Mouse (Mus musculus): ENCODE measurements at regions not wholly inside any gene's neighbourhood (a gene's known extent, or its start where the extent isn't known, plus 50 kb on each side); places are given as distances from the start of the nearest gene placed in this dataset.

- in situ Hi-C loops (cut with MboI; ENCODE audit: low pct_unique_long_range_greater_than_20kb in 1 of 2, low sequenced_read_pairs in 2 of 2, unreplicated experiment in 1 of 2), result no loop called here
Observed at GRCm38 (mm10) chr8:26804089-26804488, 173.0 kb upstream of the Zfp703 start.

- in situ Hi-C loops (cut with MboI; ENCODE audit: low pct_unique_long_range_greater_than_20kb in 1 of 2, low sequenced_read_pairs in 2 of 2, unreplicated experiment in 1 of 2), result no loop called here
Observed at GRCm38 (mm10) chr8:26804901-26805341, 172.2 kb upstream of the Zfp703 start.

GRCm38 (mm10) chr8:26805371-26805821 is 171.7 kb upstream of the Zfp703 start:
- in situ Hi-C loops (cut with MboI; ENCODE audit: low pct_unique_long_range_greater_than_20kb in 1 of 2, low sequenced_read_pairs in 2 of 2, unreplicated experiment in 1 of 2), result no loop called here

- in situ Hi-C loops (cut with MboI; ENCODE audit: low pct_unique_long_range_greater_than_20kb in 1 of 2, low sequenced_read_pairs in 2 of 2, unreplicated experiment in 1 of 2), result no loop called here
Observed at GRCm38 (mm10) chr8:26808111-26808651, 168.9 kb upstream of the Zfp703 start.

GRCm38 (mm10) chr8:26808771-26809170 is 168.4 kb upstream of the Zfp703 start:
- in situ Hi-C loops (cut with MboI; ENCODE audit: low pct_unique_long_range_greater_than_20kb in 1 of 2, low sequenced_read_pairs in 2 of 2, unreplicated experiment in 1 of 2), result no loop called here

GRCm38 (mm10) chr8:26809943-26810342 is 167.2 kb upstream of the Zfp703 start:
- in situ Hi-C loops (cut with MboI; ENCODE audit: low pct_unique_long_range_greater_than_20kb in 1 of 2, low sequenced_read_pairs in 2 of 2, unreplicated experiment in 1 of 2), result no loop called here

GRCm38 (mm10) chr8:26811533-26812236 is 165.4 kb upstream of the Zfp703 start:
- in situ Hi-C loops (cut with MboI; ENCODE audit: low pct_unique_long_range_greater_than_20kb in 1 of 2, low sequenced_read_pairs in 2 of 2, unreplicated experiment in 1 of 2), result no loop called here

GRCm38 (mm10) chr8:26813198-26813815 is 163.8 kb upstream of the Zfp703 start:
- in situ Hi-C loops (cut with MboI; ENCODE audit: low pct_unique_long_range_greater_than_20kb in 1 of 2, low sequenced_read_pairs in 2 of 2, unreplicated experiment in 1 of 2), result no loop called here

- in situ Hi-C loops (cut with MboI; ENCODE audit: low pct_unique_long_range_greater_than_20kb in 1 of 2, low sequenced_read_pairs in 2 of 2, unreplicated experiment in 1 of 2), result no loop called here
Observed at GRCm38 (mm10) chr8:26815020-26815584, 162.0 kb upstream of the Zfp703 start.

- in situ Hi-C loops (cut with MboI; ENCODE audit: low pct_unique_long_range_greater_than_20kb in 1 of 2, low sequenced_read_pairs in 2 of 2, unreplicated experiment in 1 of 2), result no loop called here
Observed at GRCm38 (mm10) chr8:26816977-26817376, 160.1 kb upstream of the Zfp703 start.

- in situ Hi-C loops (cut with MboI; ENCODE audit: low pct_unique_long_range_greater_than_20kb in 1 of 2, low sequenced_read_pairs in 2 of 2, unreplicated experiment in 1 of 2), result no loop called here
Observed at GRCm38 (mm10) chr8:26824189-26824941, 152.8 kb upstream of the Zfp703 start.

GRCm38 (mm10) chr8:26828311-26828909 is 148.7 kb upstream of the Zfp703 start:
- in situ Hi-C loops (cut with MboI; ENCODE audit: low pct_unique_long_range_greater_than_20kb in 1 of 2, low sequenced_read_pairs in 2 of 2, unreplicated experiment in 1 of 2), result no loop called here

- in situ Hi-C loops (cut with MboI; ENCODE audit: low pct_unique_long_range_greater_than_20kb in 1 of 2, low sequenced_read_pairs in 2 of 2, unreplicated experiment in 1 of 2), result no loop called here
Observed at GRCm38 (mm10) chr8:26829313-26829712, 147.8 kb upstream of the Zfp703 start.

- in situ Hi-C loops (cut with MboI; ENCODE audit: low pct_unique_long_range_greater_than_20kb in 1 of 2, low sequenced_read_pairs in 2 of 2, unreplicated experiment in 1 of 2), result no loop called here
Observed at GRCm38 (mm10) chr8:26831148-26831547, 146.0 kb upstream of the Zfp703 start.

- in situ Hi-C loops (cut with MboI; ENCODE audit: low pct_unique_long_range_greater_than_20kb in 1 of 2, low sequenced_read_pairs in 2 of 2, unreplicated experiment in 1 of 2), result no loop called here
Observed at GRCm38 (mm10) chr8:26831790-26832189, 145.3 kb upstream of the Zfp703 start.

- in situ Hi-C loops (cut with MboI; ENCODE audit: low pct_unique_long_range_greater_than_20kb in 1 of 2, low sequenced_read_pairs in 2 of 2, unreplicated experiment in 1 of 2), result no loop called here
Observed at GRCm38 (mm10) chr8:26832546-26832945, 144.6 kb upstream of the Zfp703 start.

- in situ Hi-C loops (cut with MboI; ENCODE audit: low pct_unique_long_range_greater_than_20kb in 1 of 2, low sequenced_read_pairs in 2 of 2, unreplicated experiment in 1 of 2), result no loop called here
Observed at GRCm38 (mm10) chr8:26833297-26833696, 143.8 kb upstream of the Zfp703 start.

GRCm38 (mm10) chr8:26833784-26834183 is 143.3 kb upstream of the Zfp703 start:
- in situ Hi-C loops (cut with MboI; ENCODE audit: low pct_unique_long_range_greater_than_20kb in 1 of 2, low sequenced_read_pairs in 2 of 2, unreplicated experiment in 1 of 2), result no loop called here

Measured in mouse embryonic stem cell (cell line).